Mouse (Mus musculus) CH12.LX (cell line): Measurements from ENCODE around the gene Gse1. TPM values are rescaled to one million over a fixed set of nuclear protein-coding genes. Genes with fewer than 3 reads are reported as not detected.

ENCODE experiments used
- DNase-seq: peaks from one replicate; pipeline ENCODE4 v3.0.0-alpha.2; 2013; ENCODE audit errors: extremely low read depth
- H3K27ac ChIP-seq: 2 replicates; pipeline ENCODE4 v1.5.1; 2012; ENCODE audit warnings: low read depth, mild to moderate bottlenecking, control low read depth, moderate library complexity; ENCODE audit not compliant: insufficient read depth
- H3K27me3 ChIP-seq: replicated peaks from 2 replicates; pipeline ENCODE3; 2012; ENCODE audit warnings: inconsistent platforms
- H3K36me3 ChIP-seq, 2 experiments: replicated peaks in 1 of 2; 2 replicates each; pipeline versions ENCODE3 to v1.6.1; 2012; ENCODE audit warnings: inconsistent platforms in 1 of 2, low read length in 1 of 2, mild to moderate bottlenecking in 1 of 2, mixed read lengths in 1 of 2, moderate library complexity in 1 of 2; ENCODE audit not compliant: control insufficient read depth in 1 of 2, insufficient read depth in 1 of 2
- H3K4me1 ChIP-seq, 2 experiments: 2 replicates each; pipeline ENCODE4 v1.6.1; 2012; ENCODE audit warnings: inconsistent platforms in 1 of 2, moderate library complexity in 1 of 2; ENCODE audit not compliant: insufficient read depth in 2 of 2, control insufficient read depth in 1 of 2
- H3K4me2 ChIP-seq: 2 replicates; pipeline ENCODE4 v1.6.1; 2012; ENCODE audit warnings: low read depth, mild to moderate bottlenecking, control low read depth; ENCODE audit not compliant: poor library complexity, insufficient read depth, severe bottlenecking
- H3K4me3 ChIP-seq, 3 experiments: fragments of 150-350 bp in 1 of 3; sonication (generic) in 1 of 3; replicated peaks in 1 of 3; 2 replicates each; pipeline versions ENCODE3 to v1.5.1; 2011 to 2012; ENCODE audit warnings: low read depth in 2 of 3, low read length in 2 of 3, mild to moderate bottlenecking in 2 of 3, moderate library complexity in 2 of 3, control low read depth in 1 of 3, improper control_type of control experiment in 1 of 3, inconsistent platforms in 1 of 3, mixed read lengths in 1 of 3; ENCODE audit not compliant: poor library complexity in 1 of 3
- H3K79me2 ChIP-seq: replicated peaks from 2 replicates; pipeline ENCODE4 v1.6.1; 2012; ENCODE audit warnings: mild to moderate bottlenecking, moderate library complexity; ENCODE audit not compliant: control insufficient read depth, poor library complexity, insufficient read depth, severe bottlenecking; ENCODE audit errors: extremely low read depth
- H3K9ac ChIP-seq: 2 replicates; pipeline ENCODE4 v1.6.1; 2012; ENCODE audit warnings: low read depth, mild to moderate bottlenecking, control low read depth, moderate library complexity; ENCODE audit not compliant: insufficient read depth
- H3K9me3 ChIP-seq: replicated peaks from 2 replicates; pipeline ENCODE3; 2012; ENCODE audit warnings: low read length, inconsistent platforms, mixed read lengths
- BHLHE40 ChIP-seq: IDR thresholded peaks from 2 replicates; pipeline ENCODE4 v1.6.1; 2011; ENCODE audit warnings: mild to moderate bottlenecking, low read depth, low read length, improper control_type of control experiment
- CHD2 ChIP-seq: IDR thresholded peaks from 2 replicates; pipeline ENCODE4 v1.6.1; 2011; ENCODE audit warnings: low read length, improper control_type of control experiment
- CTCF ChIP-seq, 2 experiments: IDR thresholded peaks in 1 of 2; conservative IDR thresholded peaks in 1 of 2; 2 replicates each; pipeline ENCODE4 v1.5.1; 2011 to 2012; ENCODE audit warnings: low read depth in 2 of 2, low read length in 2 of 2, improper control_type of control experiment in 1 of 2, inconsistent platforms in 1 of 2, mild to moderate bottlenecking in 1 of 2, moderate library complexity in 1 of 2
- ELF1 ChIP-seq: IDR thresholded peaks from 2 replicates; pipeline ENCODE4 v1.6.1; 2014; ENCODE audit warnings: low read depth, mild to moderate bottlenecking, inconsistent platforms, low read length, improper control_type of control experiment
- ETS1 ChIP-seq: conservative IDR thresholded peaks from 2 replicates; pipeline ENCODE4 v1.6.1; 2012; ENCODE audit warnings: low read depth, mild to moderate bottlenecking, inconsistent platforms, low read length, improper control_type of control experiment, moderate library complexity
- IRF4 ChIP-seq: IDR thresholded peaks from 2 replicates; pipeline ENCODE4 v1.6.1; 2014; ENCODE audit warnings: low read depth, mild to moderate bottlenecking, inconsistent platforms, low read length, improper control_type of control experiment
- KAT2A ChIP-seq: IDR thresholded peaks from 2 replicates; pipeline ENCODE4 v1.6.1; 2012; ENCODE audit warnings: low read length, improper control_type of control experiment, inconsistent platforms; ENCODE audit not compliant: insufficient replicate concordance
- MAX ChIP-seq: IDR thresholded peaks from 2 replicates; pipeline ENCODE4 v1.6.1; 2011; ENCODE audit warnings: low read length, improper control_type of control experiment
- MAZ ChIP-seq: IDR thresholded peaks from 2 replicates; pipeline ENCODE4 v1.6.1; 2012; ENCODE audit warnings: low read depth, mild to moderate bottlenecking, inconsistent platforms, low read length, improper control_type of control experiment, moderate library complexity
- MEF2A ChIP-seq: IDR thresholded peaks from 2 replicates; pipeline ENCODE4 v1.6.1; 2014; ENCODE audit warnings: low read depth, mild to moderate bottlenecking, inconsistent platforms, low read length, improper control_type of control experiment, borderline replicate concordance
- MXI1 ChIP-seq: IDR thresholded peaks from 2 replicates; pipeline ENCODE4 v1.6.1; 2011; ENCODE audit warnings: mild to moderate bottlenecking, low read depth, low read length, improper control_type of control experiment
- MYC ChIP-seq: IDR thresholded peaks from 2 replicates; pipeline ENCODE4 v1.6.1; 2011; ENCODE audit warnings: low read depth, mild to moderate bottlenecking, improper control_type of control experiment, low read length
- NRF1 ChIP-seq: IDR thresholded peaks from 2 replicates; pipeline ENCODE4 v1.6.1; 2014; ENCODE audit warnings: low read depth, mild to moderate bottlenecking, inconsistent platforms, low read length, improper control_type of control experiment, moderate library complexity
- PAX5 ChIP-seq: IDR thresholded peaks from 2 replicates; pipeline ENCODE4 v1.6.1; 2012; ENCODE audit warnings: low read length, inconsistent platforms, mixed read lengths
- POLR2A ChIP-seq: IDR thresholded peaks from 2 replicates; pipeline ENCODE4 v1.6.1; 2011; ENCODE audit warnings: low read depth, mild to moderate bottlenecking, improper control_type of control experiment, low read length
- POLR2AphosphoS2 ChIP-seq: IDR thresholded peaks from 2 replicates; pipeline ENCODE4 v1.6.1; 2011; ENCODE audit warnings: low read depth, low read length, improper control_type of control experiment
- RAD21 ChIP-seq: IDR thresholded peaks from 2 replicates; pipeline ENCODE4 v1.6.1; 2011; ENCODE audit warnings: low read depth, mild to moderate bottlenecking, low read length, improper control_type of control experiment, moderate library complexity
- SIN3A ChIP-seq: IDR thresholded peaks from 2 replicates; pipeline ENCODE4 v1.6.1; 2012; ENCODE audit warnings: low read length, improper control_type of control experiment, inconsistent platforms
- TCF12 ChIP-seq: IDR thresholded peaks from 2 replicates; pipeline ENCODE4 v1.6.1; 2014; ENCODE audit warnings: low read depth, mild to moderate bottlenecking, inconsistent platforms, low read length, improper control_type of control experiment
- UBTF ChIP-seq: IDR thresholded peaks from 2 replicates; pipeline ENCODE4 v1.6.1; 2012; ENCODE audit warnings: low read depth, mild to moderate bottlenecking, inconsistent platforms, low read length, improper control_type of control experiment, moderate library complexity
- USF2 ChIP-seq: conservative IDR thresholded peaks from 2 replicates; pipeline ENCODE4 v1.6.1; 2011; ENCODE audit warnings: low read depth, low read length, improper control_type of control experiment
- ZC3H11A ChIP-seq: IDR thresholded peaks from 2 replicates; pipeline ENCODE4 v1.6.1; 2012; ENCODE audit warnings: low read depth, mild to moderate bottlenecking, inconsistent platforms, low read length, improper control_type of control experiment
- dilution Hi-C: fragments of 300-500 bp; cut with MboI; formaldehyde crosslinking; loops from 2 replicates; pipeline ENCODE4 v1.14.3; 2020; ENCODE audit warnings: low sequenced_read_pairs; ENCODE audit not compliant: extremely low pct_unique_long_range_greater_than_20kb, extremely low pct_ligation_motif_present
- in situ Hi-C: fragments of 300-500 bp; cut with MboI; formaldehyde crosslinking; loops from 3 replicates; pipeline ENCODE4 v1.14.3; 2019; ENCODE audit warnings: low sequenced_read_pairs, low pct_ligation_motif_present, low pct_unique_long_range_greater_than_20kb, mixed read lengths
- polyA plus RNA-seq: library from polyadenylated mRNA; unstranded; fragments of >175 nt; gene quantifications from 2 replicates; pipeline ENCODE4 v1.2.1, GENCODE M21; 2012; ENCODE audit warnings: low read depth; ENCODE audit not compliant: insufficient read length
- total RNA-seq, 2 experiments: library from RNA; depleted of rRNA; stranded (reverse); fragments of 300-350 nt in 1 of 2; fragments of >200 nt in 1 of 2; gene quantifications; 2 replicates each; pipeline ENCODE4 v1.2.3; 2012 to 2014

Gene Gse1
- total and polyA plus RNA-seq, 3 experiments, result 1.3 to 9.8 (median 8.5) TPM

DNA sequence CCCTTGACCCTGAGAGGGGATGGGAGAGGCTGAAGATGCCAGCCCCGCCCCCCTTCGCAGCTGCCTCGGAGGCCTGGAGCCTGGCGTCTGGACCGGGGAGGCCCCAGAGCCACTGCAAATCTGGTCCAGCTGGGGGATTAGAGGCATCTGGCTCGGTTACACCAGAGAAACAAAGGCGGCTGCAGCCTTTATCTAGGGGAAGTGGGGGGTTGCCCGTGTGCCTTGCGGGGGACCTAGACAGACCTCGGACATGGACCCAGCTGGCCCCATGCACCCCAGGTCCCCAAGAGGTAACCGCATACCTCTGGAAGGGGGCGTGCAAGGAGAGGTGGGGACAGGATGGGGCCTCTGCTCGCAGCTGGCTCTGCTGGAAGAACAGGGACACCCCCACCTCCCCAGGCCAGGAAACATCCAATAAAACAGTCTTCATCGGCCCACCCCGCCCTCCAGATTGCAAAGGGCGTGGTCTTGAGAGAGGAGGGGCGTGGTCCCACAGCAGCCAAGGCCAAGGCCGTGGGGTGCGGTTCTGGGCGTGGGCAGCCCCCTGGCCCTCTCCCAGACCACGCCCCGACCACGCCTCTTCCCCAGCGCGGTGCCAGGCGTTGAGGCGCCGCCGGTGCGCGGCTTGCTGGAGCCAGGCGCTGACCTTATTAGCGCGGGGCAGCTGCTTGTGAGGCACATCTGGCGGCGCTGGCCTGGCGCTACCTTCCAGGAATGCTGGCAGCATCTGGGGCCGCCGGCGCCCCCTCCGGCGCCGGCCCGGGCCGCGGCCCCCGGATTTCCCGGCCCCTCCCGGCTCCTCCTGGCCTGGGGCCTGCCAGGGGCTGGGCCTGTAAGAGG lies 48.0 kb downstream of the Gse1 start:
- peaks cover 41% of the 10 kb centered on the region for H3K27me3 ChIP-seq
- in situ Hi-C loops, result loop anchor here (5.0 kb wide), 2 partner anchors 59 to 94 kb away; no protein-coding TSS in a partner anchor
- H3K9ac ChIP-seq, result peak overlapping the region; percentile 53
- peak; percentile 90 for DNase-seq
- dilution Hi-C loops, result no loop called here
- H3K9me3 ChIP-seq, result peaks cover 6% of the 10 kb centered on the region
- no peaks in the 10 kb centered on the region for H3K36me3 ChIP-seq
- H3K79me2 ChIP-seq, result no peaks in the 10 kb centered on the region
- H3K4me3 ChIP-seq, result peak overlapping the region; percentile 20 to 46 (median 30)
- TF ChIP-seq IRF4, result 0 out of 2 replicates have a peak, but pooled peaks have one; percentile 20
- peak; percentile 32; the same call in 1 of the 2 replicates for TF ChIP-seq BHLHE40
- TF ChIP-seq MAZ, result 0 out of 2 replicates have a peak, but pooled peaks have one; percentile 24
- TF ChIP-seq ETS1, result peak; percentile 50
- TF ChIP-seq UBTF, result 0 out of 2 replicates have a peak, but pooled peaks have one; percentile 46
- 0 out of 2 replicates have a peak, but pooled peaks have one; percentile 23 for TF ChIP-seq CHD2
- no peak; the same call in 1 of the 2 replicates for TF ChIP-seq MXI1
- peak; percentile 40; the same call in 1 of the 2 replicates for TF ChIP-seq POLR2A
- TF ChIP-seq POLR2AphosphoS2, result no peak
- no peak for TF ChIP-seq MAX
- TF ChIP-seq PAX5, result no peak
- no peak for TF ChIP-seq KAT2A
- TF ChIP-seq TCF12, result peak; percentile 89
- 0 out of 2 replicates have a peak, but pooled peaks have one; percentile 13 for TF ChIP-seq ELF1
- TF ChIP-seq, all 38 proteins: peak for 9
- Histone ChIP-seq H3K27ac (no peak overlapping the region), H3K4me2 (peak overlapping the region; percentile 83), H3K4me1 (peaks cover 7 to 34% of the 10 kb centered on the region in 2 experiments; a peak in 3 of 4 replicates)

- H3K79me2 ChIP-seq, result no peaks in the 10 kb centered on the region
- no peaks in the 10 kb centered on the region for H3K36me3 ChIP-seq
- peak; percentile 49 for DNase-seq
- peak overlapping the region; percentile 83 for H3K4me2 ChIP-seq
- no peak overlapping the region for H3K27ac ChIP-seq
- TF ChIP-seq NRF1 (0 out of 2 replicates have a peak, but pooled peaks have one; percentile 4), MXI1 (peak; percentile 63; the same call in 1 of the 2 replicates), CTCF (conservative IDR thresholded peaks at IDR 0.05 in 1 of 2, IDR thresholded peaks at IDR 0.05 in 1 of 2; ENCODE audit: low read depth in 2 of 2, low read length in 2 of 2) (peak in 1 of 2 experiments; percentile 62; a peak in 2 of 4 replicates), RAD21 (no peak; the same call in 1 of the 2 replicates), UBTF (0 out of 2 replicates have a peak, but pooled peaks have one; percentile 37), ZC3H11A (no peak), SIN3A (peak; percentile 41), USF2 (no peak), MEF2A (0 out of 2 replicates have a peak, but pooled peaks have one; percentile 1), BHLHE40 (0 out of 2 replicates have a peak, but pooled peaks have one; percentile 7), MAX (peak; percentile 78), MYC (peak; percentile 80)
- peaks cover 36% of the 10 kb centered on the region for H3K27me3 ChIP-seq
- H3K4me3 ChIP-seq, result peak overlapping the region; percentile 20 to 46 (median 30)
- dilution Hi-C loops (no loop called here), in situ Hi-C loops (loop anchor here (5.0 kb wide), 2 partner anchors 60 to 95 kb away; no protein-coding TSS in a partner anchor)
- H3K9me3 ChIP-seq, result peaks cover 6% of the 10 kb centered on the region
- peaks cover 7 to 36% of the 10 kb centered on the region in 2 experiments; a peak in 3 of 4 replicates for H3K4me1 ChIP-seq
- peak overlapping the region; percentile 53 for H3K9ac ChIP-seq
These were observed 48.7 kb downstream of the Gse1 start for GRCm38 (mm10) chr8:120276891-120277426.
